Mouse (Mus musculus): ENCODE measurements around the gene Cldn2.

DNA sequence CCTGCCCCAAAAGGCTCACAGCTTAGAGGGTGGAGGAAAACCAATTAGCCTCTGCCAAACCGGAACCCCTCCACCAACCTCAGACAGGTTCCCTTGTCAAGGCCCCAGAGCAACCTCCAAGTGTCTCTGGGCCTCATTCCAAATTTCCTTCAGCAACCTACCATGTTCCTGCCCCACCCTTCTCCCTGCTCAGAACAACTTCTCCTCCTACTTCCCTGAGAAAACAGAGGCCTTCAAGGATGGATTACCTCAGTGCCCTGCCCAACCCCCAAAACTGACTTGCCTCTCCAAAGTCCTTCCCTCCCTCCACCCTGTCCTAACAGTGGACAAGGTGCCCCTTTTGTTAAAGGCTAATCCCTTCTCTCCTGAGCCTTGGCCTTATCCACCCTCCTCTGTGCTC lies 14.9 kb upstream of the Cldn2 start:
- TF ChIP-seq CTCF (IDR thresholded peaks at IDR 0.05; ENCODE audit: extremely low read depth, insufficient read depth, insufficient read length, insufficient replicate concordance) (no peak), POLR2A (IDR thresholded peaks at IDR 0.05; ENCODE audit: low read depth, low read length) (no peak)
